Mouse (Mus musculus) megakaryocyte, embryonic 14.5 days (primary cell): Measurements from ENCODE around the gene Spon1. TPM values are rescaled to one million over a fixed set of nuclear protein-coding genes. Genes with fewer than 3 reads are reported as not detected.
A peak's percentile ranks its signal among the peaks of the same experiment; 100 is the strongest.

Experiments used
- H3K27me3 ChIP-seq: replicated peaks from 2 replicates; pipeline ENCODE3; 2012; ENCODE audit warnings: inconsistent platforms
- H3K36me3 ChIP-seq: replicated peaks from 2 replicates; pipeline ENCODE3; 2012; ENCODE audit warnings: low read length, inconsistent platforms, mixed read lengths
- H3K4me1 ChIP-seq: 2 replicates; pipeline ENCODE4 v1.6.1; 2012; ENCODE audit warnings: inconsistent platforms
- H3K4me3 ChIP-seq: replicated peaks from 2 replicates; pipeline ENCODE3; 2012; ENCODE audit warnings: moderate library complexity, mild to moderate bottlenecking, inconsistent platforms
- H3K9me3 ChIP-seq: 2 replicates; pipeline ENCODE4 v1.6.1; 2012; ENCODE audit warnings: inconsistent platforms
- FLI1 ChIP-seq: IDR thresholded peaks from 2 replicates; pipeline ENCODE4 v1.6.1; 2012; ENCODE audit warnings: low read length, inconsistent platforms, mixed read lengths
- GATA1 ChIP-seq: IDR thresholded peaks from 3 replicates; pipeline ENCODE4 v1.6.1; 2012; ENCODE audit warnings: mixed read lengths, low read length, inconsistent platforms, borderline replicate concordance
- polyA plus RNA-seq: library from polyadenylated mRNA; stranded (reverse); fragments of >175 nt; gene quantifications from 2 replicates; pipeline ENCODE4 v1.2.3, GENCODE M21; 2012; ENCODE audit warnings: low replicate concordance; ENCODE audit not compliant: insufficient read depth

Gene Spon1
- not detected in 2 replicates for polyA plus RNA-seq

- Histone ChIP-seq H3K36me3 (no peaks in the 10 kb centered on the region), H3K9me3 (peaks cover 13% of the 10 kb centered on the region), H3K27me3 (peaks cover 56% of the 10 kb centered on the region), H3K4me1 (peaks cover 12% of the 10 kb centered on the region), H3K4me3 (peak within 1 kb of the TSS; percentile 52)
- TF ChIP-seq FLI1 (no peak), GATA1 (no peak)
These were observed at the start of gene Spon1 for GRCm38 (mm10) chr7:113765667-113766497. TSS of gene Spon1 (plus strand) at chr7:113765998.

GRCm38 (mm10) chr7:113721994-113722393 is 43.8 kb upstream of the Spon1 start:
- Histone ChIP-seq H3K27me3 (peaks cover 9% of the 10 kb centered on the region), H3K4me1 (no peaks in the 10 kb centered on the region; the same call in 1 of the 2 replicates), H3K36me3 (no peaks in the 10 kb centered on the region), H3K9me3 (0 out of 2 replicates have a peak, but pooled peaks cover 4% of the 10 kb centered on the region), H3K4me3 (no peak overlapping the region)
- TF ChIP-seq FLI1 (no peak), GATA1 (no peak)

DNA sequence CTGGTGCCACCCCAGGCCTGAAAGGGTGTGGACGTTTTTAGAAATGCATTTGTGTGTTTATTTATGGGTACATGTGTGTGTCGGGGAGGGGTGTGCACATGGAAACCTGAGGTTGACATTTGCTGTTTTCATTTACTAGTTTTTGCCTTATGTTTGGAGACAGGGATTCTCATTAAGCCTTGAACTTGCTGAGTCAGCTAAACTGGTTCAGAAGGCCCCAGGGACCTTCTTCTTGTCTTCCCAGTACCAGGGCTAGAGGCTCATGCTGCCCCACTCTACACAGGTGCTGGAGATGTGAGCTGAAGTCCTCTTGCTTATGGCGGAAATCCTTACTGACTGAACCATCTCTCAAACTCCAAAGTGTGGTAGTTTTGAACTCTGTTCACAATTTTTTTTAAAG is 41.9 kb upstream of the Spon1 start:
- Histone ChIP-seq H3K4me3 (no peak overlapping the region), H3K36me3 (no peaks in the 10 kb centered on the region), H3K4me1 (no peaks in the 10 kb centered on the region; the same call in 1 of the 2 replicates), H3K27me3 (peaks cover 9% of the 10 kb centered on the region), H3K9me3 (0 out of 2 replicates have a peak, but pooled peaks cover 4% of the 10 kb centered on the region)
- TF ChIP-seq GATA1, result no peak
- TF ChIP-seq FLI1, result no peak

DNA sequence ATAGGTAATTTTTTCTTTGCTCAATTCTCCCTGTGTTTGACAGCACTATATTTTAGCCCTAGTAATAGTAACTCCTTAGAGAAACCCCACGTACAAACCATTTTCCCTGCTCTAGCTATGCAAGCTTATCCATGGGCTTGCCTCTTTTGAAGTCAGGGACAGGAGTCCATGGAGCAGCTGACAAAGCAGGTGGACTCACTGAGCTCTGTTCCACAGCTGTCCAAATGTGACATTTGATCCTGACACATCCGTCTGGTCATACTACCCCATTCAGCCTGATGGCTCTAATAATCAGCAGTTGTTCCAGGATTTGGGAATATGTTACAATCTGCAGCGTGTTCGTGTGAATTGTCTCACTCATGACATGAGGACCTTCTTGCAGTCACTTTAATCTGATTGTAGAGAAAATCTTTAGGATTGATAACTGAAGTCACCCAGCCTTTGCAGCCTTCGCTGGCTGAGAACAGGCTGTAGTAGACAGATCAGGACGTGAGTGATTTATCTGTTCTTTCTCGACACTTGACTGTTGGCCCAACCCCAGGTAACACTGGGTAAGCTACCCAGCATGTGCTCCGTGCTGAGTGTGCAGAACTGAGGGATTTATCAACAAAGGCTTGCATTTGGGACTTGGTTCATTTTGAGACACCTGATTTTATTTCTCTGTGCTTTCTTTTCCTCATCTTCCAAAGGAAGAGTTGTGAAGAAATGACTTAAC is 37.6 kb upstream of the Spon1 start:
- H3K4me3 ChIP-seq, result no peak overlapping the region

DNA sequence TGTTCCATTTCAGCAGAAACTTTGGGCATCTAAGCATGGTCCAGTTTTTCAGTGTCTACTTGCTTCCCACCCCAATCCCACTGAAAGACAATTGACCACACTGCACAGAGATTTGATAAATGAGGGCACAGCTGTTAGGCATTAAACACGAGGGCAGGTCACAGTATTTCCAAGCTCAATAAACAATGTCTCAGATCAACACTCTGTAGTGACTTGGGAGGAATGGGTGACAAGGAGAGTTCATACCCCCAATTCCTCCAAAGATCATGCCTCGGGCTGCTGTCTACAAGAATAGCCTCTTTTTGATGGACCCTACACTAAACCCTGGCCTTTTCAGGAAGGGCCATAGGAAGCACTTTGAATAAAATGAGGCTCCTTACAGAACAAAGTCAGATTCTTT is 36.9 kb upstream of the Spon1 start:
- TF ChIP-seq GATA1 (no peak), FLI1 (no peak)
- Histone ChIP-seq H3K36me3 (no peaks in the 10 kb centered on the region), H3K4me3 (no peak overlapping the region), H3K27me3 (peaks cover 6% of the 10 kb centered on the region), H3K9me3 (0 out of 2 replicates have a peak, but pooled peaks cover 4% of the 10 kb centered on the region), H3K4me1 (no peaks in the 10 kb centered on the region; the same call in 1 of the 2 replicates)

More for the DNA sequence above, 37.6 kb upstream of the Spon1 start:
- Histone ChIP-seq H3K9me3 (0 out of 2 replicates have a peak, but pooled peaks cover 4% of the 10 kb centered on the region), H3K36me3 (no peaks in the 10 kb centered on the region), H3K4me1 (no peaks in the 10 kb centered on the region; the same call in 1 of the 2 replicates), H3K27me3 (peaks cover 6% of the 10 kb centered on the region)
- TF ChIP-seq GATA1 (no peak), FLI1 (no peak)

DNA sequence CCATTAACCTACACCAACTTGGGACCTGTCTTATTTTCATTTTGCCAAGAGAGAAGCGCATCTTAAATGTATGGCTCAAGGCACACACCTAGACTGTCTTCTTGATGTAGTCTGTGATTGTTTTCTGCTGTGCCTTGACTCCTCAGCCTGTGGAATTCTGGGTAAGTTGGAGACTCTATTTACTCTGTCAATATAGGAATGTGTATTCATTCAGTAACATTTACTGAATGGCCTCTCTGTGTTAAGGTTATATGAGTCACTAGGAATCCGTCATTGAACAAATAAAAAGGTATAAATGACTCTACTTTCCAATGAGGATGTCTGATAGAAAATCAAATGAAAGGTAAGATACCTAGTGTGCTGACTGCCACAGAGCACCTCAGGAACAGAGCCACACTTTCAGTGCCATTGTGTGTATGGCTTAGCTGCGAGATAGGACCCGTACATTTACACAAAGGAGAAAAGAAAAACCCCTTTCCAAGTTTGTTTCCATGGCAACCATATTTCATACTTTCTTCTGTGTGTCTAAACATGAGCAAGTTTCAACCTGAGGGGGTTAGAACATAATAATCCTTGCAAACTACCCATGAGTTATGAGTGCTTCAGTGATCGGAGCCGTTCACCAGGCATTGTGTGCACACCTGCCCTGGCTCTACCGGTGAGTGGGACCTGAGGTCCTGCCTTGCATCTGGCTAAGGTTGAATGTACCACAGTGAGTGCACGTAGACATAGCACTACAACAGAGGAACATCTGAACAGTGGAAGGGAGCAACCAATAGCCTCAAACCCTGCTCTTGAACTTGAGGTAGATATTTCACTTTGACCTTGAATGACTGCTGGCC is 35.2 kb upstream of the Spon1 start:
- Histone ChIP-seq H3K4me1 (peaks cover 15% of the 10 kb centered on the region), H3K36me3 (no peaks in the 10 kb centered on the region), H3K27me3 (peaks cover 6% of the 10 kb centered on the region), H3K9me3 (0 out of 2 replicates have a peak, but pooled peaks cover 4% of the 10 kb centered on the region), H3K4me3 (no peak overlapping the region)
- no peak for TF ChIP-seq GATA1
- TF ChIP-seq FLI1, result no peak

DNA sequence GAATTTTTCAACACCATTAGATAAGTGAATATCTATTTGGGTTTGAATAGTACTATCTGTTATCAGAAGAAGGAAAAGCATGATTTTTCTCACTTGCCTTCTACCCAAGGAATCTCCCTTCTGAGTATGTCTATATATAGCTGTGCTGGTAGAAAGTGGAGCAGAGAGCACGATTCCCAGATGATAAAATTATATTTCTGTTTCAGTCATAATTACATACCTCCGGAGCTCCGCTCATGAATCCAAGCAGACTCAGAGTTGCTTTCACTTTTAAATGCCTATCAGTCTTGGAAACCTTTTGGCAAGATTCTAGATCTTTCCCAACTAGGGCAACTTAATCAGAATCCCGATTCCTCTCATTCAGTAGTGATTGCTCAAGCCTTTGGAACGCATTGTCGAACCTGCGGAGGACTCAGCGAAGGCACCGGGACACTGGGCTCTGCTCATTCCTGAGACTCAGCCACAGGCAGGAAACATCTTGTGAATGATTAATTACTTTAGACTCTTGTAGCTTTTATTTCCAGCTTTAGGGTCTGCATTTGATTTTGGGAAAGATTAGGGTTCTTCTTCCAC is 27.9 kb upstream of the Spon1 start:
- TF ChIP-seq GATA1 (no peak), FLI1 (no peak)
- H3K4me3 ChIP-seq, result no peak overlapping the region
- H3K9me3 ChIP-seq, result peaks cover 3% of the 10 kb centered on the region
- H3K27me3 ChIP-seq, result no peaks in the 10 kb centered on the region
- no peaks in the 10 kb centered on the region for H3K36me3 ChIP-seq
- H3K4me1 ChIP-seq, result peaks cover 24% of the 10 kb centered on the region

DNA sequence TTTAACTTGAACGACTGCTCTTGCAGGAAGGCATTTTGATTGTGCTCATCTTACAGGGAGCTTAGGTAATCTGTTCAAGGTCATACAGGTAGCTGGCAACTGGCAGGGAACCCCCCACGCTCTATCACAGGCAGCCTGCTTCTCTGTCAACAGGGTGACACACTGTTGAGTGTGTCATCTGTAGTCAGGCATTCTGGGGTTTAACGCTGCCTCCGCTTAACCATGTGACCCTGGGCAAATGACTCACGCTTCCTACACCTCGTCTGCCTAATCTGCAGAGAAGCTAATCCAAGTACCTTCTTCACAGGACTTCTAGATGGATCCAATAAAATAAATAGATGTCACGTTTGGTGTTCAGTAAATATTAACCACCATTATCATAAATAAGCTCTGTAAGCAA is 26.6 kb upstream of the Spon1 start:
- H3K4me3 ChIP-seq, result no peak overlapping the region
- peaks cover 23% of the 10 kb centered on the region for H3K4me1 ChIP-seq
- peaks cover 6% of the 10 kb centered on the region for H3K9me3 ChIP-seq
- no peaks in the 10 kb centered on the region for H3K36me3 ChIP-seq
- TF ChIP-seq GATA1, result no peak
- H3K27me3 ChIP-seq, result no peaks in the 10 kb centered on the region

GRCm38 (mm10) chr7:113742644-113743043 is 23.2 kb upstream of the Spon1 start:
- Histone ChIP-seq H3K4me3 (no peak overlapping the region), H3K36me3 (no peaks in the 10 kb centered on the region), H3K4me1 (no peaks in the 10 kb centered on the region), H3K27me3 (no peaks in the 10 kb centered on the region), H3K9me3 (peaks cover 6% of the 10 kb centered on the region)
- TF ChIP-seq GATA1, result no peak
- TF ChIP-seq FLI1, result no peak
